Mouse (Mus musculus): ENCODE results near the gene Scn3a. TPM values are rescaled to one million over a fixed set of nuclear protein-coding genes. Genes with fewer than 3 reads are reported as not detected.

Gene Scn3a
- total RNA-seq, 1 experiment: 8.5 TPM

DNA sequence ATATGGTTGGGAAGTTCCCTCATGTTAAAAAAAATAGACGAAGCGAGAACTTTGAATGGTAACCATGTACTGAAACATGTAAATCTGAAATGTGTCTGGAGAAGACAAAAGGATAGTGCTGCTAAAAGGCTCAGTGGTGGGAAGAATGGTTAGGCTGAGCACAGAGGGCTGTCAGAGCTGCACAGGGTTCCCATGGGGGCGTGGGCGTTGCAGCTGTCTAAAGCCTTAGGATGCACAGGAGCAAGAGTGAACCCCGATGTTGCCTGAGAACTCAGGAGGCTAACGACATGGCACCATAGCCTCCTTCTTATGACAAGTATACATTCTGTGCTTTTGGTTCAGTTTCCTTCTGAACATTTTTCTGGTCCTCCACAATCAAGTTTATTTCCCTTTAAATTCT is 126.3 kb downstream of the Scn3a start:
- in situ Hi-C loops (cut with MboI; ENCODE audit: low sequenced_read_pairs in 2 of 2, unreplicated experiment in 2 of 2): no loop called here
- Histone ChIP-seq H3K36me3 (ENCODE audit: control insufficient read depth, insufficient read depth, low read length, poor library complexity, severe bottlenecking) (no peaks in the 10 kb centered on the region), H3K4me3 (ENCODE audit: insufficient read depth in 1 of 2, low read depth in 1 of 2, low read length in 2 of 2, poor library complexity in 1 of 2, severe bottlenecking in 1 of 2) (no peak overlapping the region), H3K27ac (ENCODE audit: insufficient read depth, low read depth, low read length, poor library complexity, severe bottlenecking) (no peak overlapping the region), H3K4me1 (ENCODE audit: control insufficient read depth in 2 of 2, insufficient read depth in 2 of 2, low read length in 2 of 2, poor library complexity in 1 of 2) (peaks cover 4 to 8% of the 10 kb centered on the region in 2 experiments; a peak in 2 of 4 replicates), H3K9ac (ENCODE audit: insufficient read depth, low read depth, low read length, poor library complexity, severe bottlenecking) (no peak overlapping the region), H3K9me3 (ENCODE audit: control insufficient read depth, insufficient read depth, low read depth, low read length) (no peaks in the 10 kb centered on the region)
- DNase-seq (ENCODE audit: low read depth, low spot score): no peak
- TF ChIP-seq ZNF384 (IDR thresholded peaks at IDR 0.05; ENCODE audit: low read depth, low read length): no peak
- TF ChIP-seq MAFK (IDR thresholded peaks at IDR 0.05; ENCODE audit: insufficient read depth, low read depth, low read length): no peak
- no peak for TF ChIP-seq ZC3H11A (IDR thresholded peaks at IDR 0.05; ENCODE audit: borderline replicate concordance, low read depth, low read length)
- TF ChIP-seq HCFC1 (IDR thresholded peaks at IDR 0.05; ENCODE audit: borderline replicate concordance, insufficient read depth, low read length): no peak
- TF ChIP-seq CHD2 (IDR thresholded peaks at IDR 0.05; ENCODE audit: low read depth, low read length): no peak

DNA sequence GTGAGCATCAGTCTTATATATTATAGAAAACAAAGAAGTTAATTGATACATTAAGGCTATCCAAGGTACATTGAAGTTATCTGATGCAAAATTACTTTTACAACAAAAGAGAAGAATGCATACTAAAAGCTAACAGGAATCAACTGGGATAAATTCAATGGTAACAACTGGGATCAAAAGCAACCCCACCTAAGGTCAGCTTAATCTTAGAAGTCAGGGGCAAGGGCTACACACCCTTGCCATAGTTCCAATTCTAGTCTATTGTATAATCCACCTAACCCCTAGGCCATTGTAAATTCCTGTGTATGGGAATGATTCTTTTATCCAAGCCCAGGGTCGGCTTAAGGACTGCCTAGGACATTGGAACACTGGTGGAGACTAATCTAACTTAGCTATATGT is 130.5 kb downstream of the Scn3a start:
- no peaks in the 10 kb centered on the region for H3K36me3 ChIP-seq (ENCODE audit: control insufficient read depth, insufficient read depth, low read length, poor library complexity, severe bottlenecking)
- no peak overlapping the region for H3K27ac ChIP-seq (ENCODE audit: insufficient read depth, low read depth, low read length, poor library complexity, severe bottlenecking)
- no peak for DNase-seq (ENCODE audit: low read depth, low spot score)
- in situ Hi-C loops (cut with MboI; ENCODE audit: low sequenced_read_pairs in 2 of 2, unreplicated experiment in 2 of 2): no loop called here
- no peak for TF ChIP-seq CHD2 (IDR thresholded peaks at IDR 0.05; ENCODE audit: low read depth, low read length)
- no peak for TF ChIP-seq ZNF384 (IDR thresholded peaks at IDR 0.05; ENCODE audit: low read depth, low read length)
- TF ChIP-seq HCFC1 (IDR thresholded peaks at IDR 0.05; ENCODE audit: borderline replicate concordance, insufficient read depth, low read length): no peak
- no peak for TF ChIP-seq MAFK (IDR thresholded peaks at IDR 0.05; ENCODE audit: insufficient read depth, low read depth, low read length)
- no peak for TF ChIP-seq ZC3H11A (IDR thresholded peaks at IDR 0.05; ENCODE audit: borderline replicate concordance, low read depth, low read length)
- H3K9ac ChIP-seq (ENCODE audit: insufficient read depth, low read depth, low read length, poor library complexity, severe bottlenecking): no peak overlapping the region
- H3K9me3 ChIP-seq (ENCODE audit: control insufficient read depth, insufficient read depth, low read depth, low read length): no peaks in the 10 kb centered on the region
- no peak overlapping the region for H3K4me3 ChIP-seq (ENCODE audit: insufficient read depth in 1 of 2, low read depth in 1 of 2, low read length in 2 of 2, poor library complexity in 1 of 2, severe bottlenecking in 1 of 2)
- H3K4me1 ChIP-seq (ENCODE audit: control insufficient read depth in 2 of 2, insufficient read depth in 2 of 2, low read length in 2 of 2, poor library complexity in 1 of 2): peaks cover 4 to 8% of the 10 kb centered on the region in 2 experiments; a peak in 2 of 4 replicates

DNA sequence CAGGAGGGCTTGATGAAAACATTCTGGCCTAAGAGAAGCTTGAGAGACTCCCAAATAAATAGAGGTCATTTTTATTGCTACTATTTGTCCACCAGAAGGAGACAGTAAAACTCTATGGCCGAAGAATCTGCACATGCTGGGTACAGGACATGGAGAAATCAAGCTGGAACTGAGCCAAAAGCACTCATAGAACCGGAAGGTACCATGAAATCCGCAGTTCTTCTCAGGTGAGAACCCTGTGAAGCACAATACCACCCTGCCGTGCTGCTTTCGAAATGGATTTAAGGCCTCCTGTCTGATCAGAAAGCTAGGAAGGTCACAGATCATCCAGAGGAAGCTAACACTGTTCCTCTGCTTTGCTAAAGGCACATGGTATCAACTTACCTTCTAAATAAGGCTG is 143.9 kb downstream of the Scn3a start:
- Histone ChIP-seq H3K4me1 (ENCODE audit: control insufficient read depth in 2 of 2, insufficient read depth in 2 of 2, low read length in 2 of 2, poor library complexity in 1 of 2) (peaks cover 14 to 17% of the 10 kb centered on the region in 2 experiments), H3K27ac (ENCODE audit: insufficient read depth, low read depth, low read length, poor library complexity, severe bottlenecking) (no peak overlapping the region), H3K9ac (ENCODE audit: insufficient read depth, low read depth, low read length, poor library complexity, severe bottlenecking) (no peak overlapping the region), H3K9me3 (ENCODE audit: control insufficient read depth, insufficient read depth, low read depth, low read length) (no peaks in the 10 kb centered on the region), H3K36me3 (ENCODE audit: control insufficient read depth, insufficient read depth, low read length, poor library complexity, severe bottlenecking) (peaks cover 2% of the 10 kb centered on the region; the same call in 1 of the 2 replicates), H3K4me3 (ENCODE audit: insufficient read depth in 1 of 2, low read depth in 1 of 2, low read length in 2 of 2, poor library complexity in 1 of 2, severe bottlenecking in 1 of 2) (no peak overlapping the region)
- in situ Hi-C loops (cut with MboI; ENCODE audit: low sequenced_read_pairs in 2 of 2, unreplicated experiment in 2 of 2): loop anchor here in 1 of 2 experiments (25.0 kb wide), 1 partner anchor 614 kb away; no protein-coding TSS in a partner anchor
- DNase-seq (ENCODE audit: low read depth, low spot score): no peak
- TF ChIP-seq ZNF384 (IDR thresholded peaks at IDR 0.05; ENCODE audit: low read depth, low read length): no peak
- TF ChIP-seq CHD2 (IDR thresholded peaks at IDR 0.05; ENCODE audit: low read depth, low read length): no peak
- no peak for TF ChIP-seq MAFK (IDR thresholded peaks at IDR 0.05; ENCODE audit: insufficient read depth, low read depth, low read length)
- no peak for TF ChIP-seq ZC3H11A (IDR thresholded peaks at IDR 0.05; ENCODE audit: borderline replicate concordance, low read depth, low read length)
- TF ChIP-seq HCFC1 (IDR thresholded peaks at IDR 0.05; ENCODE audit: borderline replicate concordance, insufficient read depth, low read length): no peak

DNA sequence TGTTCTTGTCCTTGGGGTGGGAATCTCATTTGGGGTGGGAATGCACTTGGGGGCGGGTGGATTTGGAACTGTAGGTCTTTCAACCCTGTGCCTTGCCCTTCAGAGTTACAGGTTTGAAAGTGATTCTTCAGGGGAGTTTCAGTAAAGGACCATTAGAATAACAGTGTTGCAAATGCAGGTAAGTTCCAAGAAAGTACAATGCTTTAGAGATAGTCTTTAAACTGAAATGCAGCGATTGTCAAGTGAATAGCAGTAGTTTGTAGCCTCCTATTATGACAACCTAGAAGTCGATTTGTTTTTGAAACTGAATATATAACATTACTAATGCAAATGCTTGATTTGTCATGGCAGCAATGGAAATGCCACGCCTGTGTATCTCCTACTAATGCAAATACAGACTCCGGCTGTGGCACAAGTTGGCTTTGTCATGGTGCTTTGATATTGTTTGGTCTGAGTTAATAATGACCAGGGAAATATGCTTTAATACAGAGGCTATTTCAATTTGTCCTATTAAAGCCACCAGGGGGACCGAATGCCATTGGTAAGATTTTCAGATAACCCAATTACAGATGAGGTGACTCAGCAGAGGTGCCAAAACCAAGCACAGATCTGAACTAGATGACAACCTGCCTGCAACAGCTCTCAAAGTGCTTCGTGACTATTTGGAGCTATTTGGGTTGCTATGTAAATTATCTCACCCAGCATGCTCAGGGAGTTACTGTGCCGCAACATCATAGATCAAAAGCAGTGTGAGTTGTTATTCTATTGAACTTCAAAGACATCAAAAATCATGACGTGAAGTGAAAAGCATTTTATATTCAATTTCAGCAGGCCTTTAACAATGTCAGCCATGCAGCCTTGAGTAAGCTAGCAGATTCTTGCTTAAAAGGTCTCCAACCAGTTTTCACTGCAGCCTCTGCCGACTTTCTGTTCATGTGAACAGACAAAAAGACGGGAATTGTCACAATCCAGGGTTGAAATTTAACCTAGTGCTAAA is 145.9 kb downstream of the Scn3a start:
- H3K9ac ChIP-seq (ENCODE audit: insufficient read depth, low read depth, low read length, poor library complexity, severe bottlenecking): no peak overlapping the region
- H3K36me3 ChIP-seq (ENCODE audit: control insufficient read depth, insufficient read depth, low read length, poor library complexity, severe bottlenecking): peaks cover 4% of the 10 kb centered on the region; the same call in 1 of the 2 replicates
- H3K27ac ChIP-seq (ENCODE audit: insufficient read depth, low read depth, low read length, poor library complexity, severe bottlenecking): peak overlapping the region; percentile 10; the same call in 1 of the 2 replicates
- TF ChIP-seq ZC3H11A (IDR thresholded peaks at IDR 0.05; ENCODE audit: borderline replicate concordance, low read depth, low read length): no peak
- no peak for TF ChIP-seq HCFC1 (IDR thresholded peaks at IDR 0.05; ENCODE audit: borderline replicate concordance, insufficient read depth, low read length)
- no peak for TF ChIP-seq ZNF384 (IDR thresholded peaks at IDR 0.05; ENCODE audit: low read depth, low read length)
- TF ChIP-seq MAFK (IDR thresholded peaks at IDR 0.05; ENCODE audit: insufficient read depth, low read depth, low read length): peak; percentile 59; the same call in 1 of the 2 replicates
- TF ChIP-seq CHD2 (IDR thresholded peaks at IDR 0.05; ENCODE audit: low read depth, low read length): peak; percentile 47; the same call in 1 of the 2 replicates
- peaks cover 14 to 17% of the 10 kb centered on the region in 2 experiments for H3K4me1 ChIP-seq (ENCODE audit: control insufficient read depth in 2 of 2, insufficient read depth in 2 of 2, low read length in 2 of 2, poor library complexity in 1 of 2)
- H3K9me3 ChIP-seq (ENCODE audit: control insufficient read depth, insufficient read depth, low read depth, low read length): no peaks in the 10 kb centered on the region
- DNase-seq (ENCODE audit: low read depth, low spot score): peak; percentile 73
- in situ Hi-C loops (cut with MboI; ENCODE audit: low sequenced_read_pairs in 2 of 2, unreplicated experiment in 2 of 2): loop anchor here in 1 of 2 experiments (25.0 kb wide), 1 partner anchor 616 kb away; no protein-coding TSS in a partner anchor
- H3K4me3 ChIP-seq (ENCODE audit: insufficient read depth in 1 of 2, low read depth in 1 of 2, low read length in 2 of 2, poor library complexity in 1 of 2, severe bottlenecking in 1 of 2): no peak overlapping the region
